Mouse (Mus musculus): Measurements from ENCODE around the gene Trim2. TPM values are rescaled to one million over a fixed set of nuclear protein-coding genes. Genes with fewer than 3 reads are reported as not detected.

Gene Trim2
- polyA plus RNA-seq, 2 experiments from 2014 or later = 3.9 to 4.0 TPM

DNA sequence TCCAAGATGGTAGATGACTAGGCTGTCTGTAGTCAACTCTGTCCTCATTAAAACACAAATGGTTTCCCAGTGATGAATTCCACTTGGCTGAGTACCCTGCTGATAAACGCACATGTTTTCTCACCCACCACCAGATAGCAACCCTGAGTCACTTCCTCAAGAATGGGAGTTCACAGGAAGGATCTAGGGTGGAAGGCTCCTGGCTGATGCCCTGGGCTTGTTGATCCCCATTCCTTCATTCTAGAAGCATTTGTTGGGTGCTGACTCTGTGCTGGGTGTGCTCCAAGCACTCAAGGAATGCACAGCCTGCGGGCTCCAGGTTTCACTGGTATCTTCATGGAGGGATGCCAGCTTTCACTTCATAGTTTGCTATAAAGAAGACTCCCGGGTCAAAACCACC, 12.8 kb upstream of the Trim2 start:
- no peak for ATAC-seq

- ATAC-seq = no peak
These were observed 12.2 kb upstream of the Trim2 start for GRCm38 (mm10) chr3:84318865-84319264.

DNA sequence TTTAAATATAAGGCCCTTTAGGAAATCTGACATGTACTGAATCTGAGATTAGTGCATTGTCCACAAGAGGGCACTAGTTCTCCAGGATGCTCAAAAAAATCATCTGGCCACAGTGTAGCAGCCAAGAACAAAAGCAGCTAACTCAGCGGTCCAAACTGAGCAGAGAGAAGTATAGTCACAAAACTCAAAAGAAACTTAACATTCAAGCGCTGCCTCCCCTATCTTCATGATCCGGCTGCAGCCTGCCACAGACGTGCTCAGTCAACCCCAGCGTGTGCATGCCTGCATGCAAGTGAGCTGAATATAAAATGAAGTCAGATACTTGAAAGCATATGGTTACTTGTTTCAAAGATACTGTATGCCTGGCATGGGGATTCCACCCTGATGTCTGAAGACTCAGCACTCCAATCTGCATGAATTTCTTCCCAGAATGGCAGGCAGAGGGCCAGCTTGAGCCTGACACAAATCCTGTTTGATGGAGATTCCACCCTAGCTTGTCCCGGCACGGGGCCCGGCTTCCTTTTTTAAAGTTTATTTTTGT, 8.0 kb upstream of the Trim2 start:
- peak; percentile 84 for ATAC-seq

DNA sequence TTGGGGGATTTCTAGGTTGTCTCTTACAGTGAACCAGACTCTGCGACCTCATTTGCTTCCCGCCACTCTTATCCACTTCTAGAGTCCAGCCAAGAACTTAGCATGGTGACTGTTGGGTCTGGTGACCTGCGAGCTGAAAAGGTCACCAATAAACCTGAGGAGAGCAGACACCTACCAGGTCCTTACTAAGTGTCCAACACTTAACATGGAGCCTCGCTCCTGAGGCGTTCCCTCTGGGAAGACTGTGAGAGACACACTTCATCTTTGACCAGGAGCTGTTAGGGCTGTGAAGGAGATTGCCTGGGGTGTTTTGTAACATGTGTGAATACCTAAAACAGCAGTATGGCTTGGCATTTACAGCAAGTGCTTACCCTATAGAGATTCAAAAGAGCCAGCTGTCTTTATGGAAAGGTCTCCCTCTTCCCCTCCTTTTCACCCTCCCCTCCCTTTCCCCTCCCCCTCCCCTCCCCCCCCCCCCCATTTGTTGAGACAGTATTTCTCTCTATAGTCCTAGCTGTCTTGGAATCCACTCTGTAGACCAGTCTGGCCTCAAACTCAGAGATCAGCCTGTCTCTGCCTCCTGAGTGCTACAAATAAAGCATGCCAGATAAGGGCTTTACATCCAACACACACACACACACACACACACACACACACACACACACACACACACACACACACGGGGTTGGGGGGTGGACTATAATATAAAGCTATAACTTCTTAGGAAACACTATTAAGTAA, 7.3 kb upstream of the Trim2 start:
- no peak for ATAC-seq

DNA sequence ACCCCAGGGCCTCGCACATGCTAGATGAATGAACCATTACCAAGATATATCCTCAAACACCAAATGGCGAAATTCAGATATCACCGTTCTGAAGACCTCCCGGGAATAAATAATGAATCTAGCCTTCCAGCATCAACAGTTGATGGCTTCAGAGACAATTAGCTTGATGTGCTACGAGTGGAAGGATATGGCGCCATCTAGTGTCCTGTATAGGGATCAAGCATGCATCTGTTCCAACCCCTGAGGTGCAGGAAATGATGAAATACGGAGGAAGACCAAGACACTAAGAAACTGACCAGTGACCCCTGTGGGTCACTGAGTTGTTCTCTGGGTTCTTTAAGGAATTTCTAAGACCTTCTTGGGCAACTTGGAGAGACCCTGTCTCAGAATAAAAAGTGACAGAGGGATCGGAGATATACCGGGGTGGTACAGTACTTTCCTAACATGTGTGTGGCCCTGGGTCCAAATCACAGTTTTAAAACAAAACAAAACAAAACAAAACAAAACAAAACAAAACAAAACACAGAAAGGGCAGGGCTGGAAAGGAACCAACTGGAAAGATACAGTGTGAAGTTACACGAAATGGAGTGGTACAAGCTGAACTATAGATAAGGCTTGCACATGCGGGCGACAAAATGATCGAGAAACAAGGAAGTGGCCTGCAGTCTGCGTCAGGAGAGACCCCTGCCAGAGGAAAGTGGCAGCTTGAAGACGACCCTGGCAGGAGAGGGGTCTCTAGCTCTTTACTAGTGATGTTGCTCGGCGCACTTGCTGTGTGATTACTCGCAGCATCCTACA, 6.5 kb upstream of the Trim2 start:
- peak; percentile 74 for ATAC-seq

- ATAC-seq = no peak
These were observed 5.6 kb upstream of the Trim2 start for GRCm38 (mm10) chr3:84312326-84312725.

- no peak for ATAC-seq
These were observed 839 bp upstream of the Trim2 start for GRCm38 (mm10) chr3:84307516-84307915.

DNA sequence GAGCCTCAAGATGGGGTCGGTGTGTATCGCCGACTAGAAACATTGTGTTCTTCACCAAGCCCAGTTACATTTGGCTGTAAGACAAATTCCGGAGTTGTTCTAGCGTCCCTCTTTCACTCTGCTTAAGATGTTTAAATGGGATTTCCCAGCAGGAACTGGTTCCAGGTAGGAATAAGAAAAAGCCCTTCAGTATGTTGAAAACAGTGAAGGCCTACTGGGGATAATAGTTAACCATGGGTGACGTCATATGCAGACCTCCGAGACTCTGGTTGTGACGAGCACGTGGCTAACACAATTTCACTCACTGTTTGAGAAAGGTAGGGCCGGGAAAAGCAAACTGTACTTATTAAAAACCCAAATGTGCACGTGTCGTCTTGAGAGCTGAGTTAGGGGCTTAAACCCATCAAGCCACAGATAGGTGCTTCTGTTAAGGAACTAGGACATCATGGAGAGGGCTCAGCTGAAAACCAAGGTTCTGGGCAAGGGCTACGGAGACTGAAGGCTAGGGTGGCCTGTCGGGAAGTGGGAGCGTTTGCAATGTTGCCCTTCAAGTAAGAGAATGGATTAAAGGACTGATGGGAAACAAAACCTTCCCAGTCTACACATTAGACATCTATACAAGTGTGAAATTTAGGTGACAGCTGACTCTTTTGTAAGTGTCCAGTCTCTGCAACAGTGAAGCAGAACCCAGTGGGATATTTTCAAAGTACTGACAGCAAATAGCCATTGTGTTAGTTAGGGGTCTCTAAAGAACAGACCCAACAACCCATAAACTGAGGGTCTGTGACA, 761 bp downstream of the Trim2 start:
- ATAC-seq = no peak

DNA sequence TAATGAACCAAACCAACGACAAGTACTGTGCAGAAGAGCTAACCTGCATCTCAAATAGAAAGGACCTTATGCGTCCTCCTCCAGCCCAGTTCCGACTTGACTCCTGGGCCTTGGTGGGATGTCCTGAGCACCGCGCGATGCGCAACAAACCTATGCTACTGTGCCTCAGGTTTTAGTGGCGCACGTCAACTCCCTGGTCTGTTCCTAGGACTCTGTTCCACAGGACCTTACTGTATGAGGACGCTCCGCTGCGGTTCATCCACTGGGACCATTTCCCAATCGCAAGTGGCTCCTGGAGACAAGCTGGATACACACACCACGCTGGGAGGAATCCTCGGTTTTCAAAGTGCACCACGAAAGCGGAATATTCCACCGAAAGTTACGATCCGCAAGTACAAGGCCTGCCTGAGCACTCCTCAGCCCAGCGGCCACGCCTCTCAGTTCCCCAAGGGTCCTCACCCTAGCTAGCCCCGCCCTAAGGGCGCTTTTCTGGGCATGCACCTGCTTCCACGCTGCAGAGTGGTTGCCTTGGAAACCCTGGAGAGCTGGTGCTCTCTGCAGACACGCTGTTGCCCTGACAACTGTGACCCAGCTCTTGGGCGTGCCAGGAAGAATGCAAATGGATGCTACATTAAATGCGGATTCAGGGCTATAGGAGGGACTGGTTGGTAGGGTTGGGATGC, 1.5 kb downstream of the Trim2 start:
- ATAC-seq = peak; percentile 20

GRCm38 (mm10) chr3:84304339-84305009, 2.2 kb downstream of the Trim2 start:
- ATAC-seq = no peak

- no peak for ATAC-seq
These were observed 3.2 kb downstream of the Trim2 start for GRCm38 (mm10) chr3:84303395-84303949.

DNA sequence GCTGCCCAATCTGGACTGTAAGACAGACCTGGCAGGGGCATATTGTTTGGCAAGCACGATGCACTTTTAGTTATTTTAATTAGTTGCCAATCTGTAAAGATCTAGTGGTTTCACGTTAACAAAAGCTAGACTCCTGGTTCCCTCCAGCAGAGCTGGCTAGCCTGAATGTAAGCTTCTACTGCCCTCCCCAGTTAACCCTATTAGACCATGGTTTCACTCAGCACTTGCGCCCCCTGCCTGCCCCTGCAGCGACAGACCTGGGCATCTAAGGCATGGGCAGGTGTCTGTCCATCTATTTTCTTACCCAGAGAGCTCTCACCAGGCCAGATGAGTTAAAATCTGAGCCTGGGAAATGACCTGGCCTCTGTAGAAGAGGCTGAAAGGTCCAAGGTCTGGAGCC, 4.4 kb downstream of the Trim2 start:
- ATAC-seq = no peak

DNA sequence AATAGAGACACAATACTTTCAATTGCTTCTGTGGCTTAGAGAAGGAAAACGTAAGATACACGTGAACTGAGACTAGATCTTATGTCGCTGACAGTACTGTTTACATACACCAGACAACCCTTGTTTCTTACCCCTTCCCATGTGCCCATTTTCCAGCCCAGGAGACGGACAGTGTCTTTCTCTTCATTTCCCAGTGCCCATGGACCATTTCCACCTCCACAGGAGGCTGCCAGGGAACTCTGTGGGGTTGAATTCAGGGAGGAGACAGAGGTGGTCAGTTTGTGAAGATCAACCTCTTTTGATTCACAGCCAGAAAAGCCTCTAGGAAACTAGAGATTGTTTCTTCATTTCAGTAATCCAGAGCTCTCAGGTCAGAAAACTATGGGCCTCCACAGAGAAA, 5.0 kb downstream of the Trim2 start:
- ATAC-seq = no peak

DNA sequence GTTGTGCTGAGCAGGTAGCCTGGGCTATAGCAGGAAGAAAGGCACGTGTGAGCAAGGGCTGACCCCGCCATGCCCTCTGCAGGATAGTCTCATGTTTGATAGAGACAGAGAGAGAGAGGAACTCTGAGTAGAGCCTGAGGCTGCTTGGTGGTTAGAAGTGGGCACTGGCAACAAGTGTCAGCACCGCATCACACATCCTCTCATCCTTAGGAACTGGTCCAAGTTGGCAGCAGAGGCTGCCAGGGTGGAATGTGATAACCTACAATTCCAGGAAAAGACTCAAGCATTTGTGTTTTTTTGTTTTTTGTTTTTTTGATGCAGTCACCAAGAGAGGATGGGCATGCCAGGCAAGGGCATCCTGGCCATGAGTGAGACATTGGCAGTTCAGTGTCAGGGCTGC, 8.5 kb downstream of the Trim2 start:
- ATAC-seq = no peak

DNA sequence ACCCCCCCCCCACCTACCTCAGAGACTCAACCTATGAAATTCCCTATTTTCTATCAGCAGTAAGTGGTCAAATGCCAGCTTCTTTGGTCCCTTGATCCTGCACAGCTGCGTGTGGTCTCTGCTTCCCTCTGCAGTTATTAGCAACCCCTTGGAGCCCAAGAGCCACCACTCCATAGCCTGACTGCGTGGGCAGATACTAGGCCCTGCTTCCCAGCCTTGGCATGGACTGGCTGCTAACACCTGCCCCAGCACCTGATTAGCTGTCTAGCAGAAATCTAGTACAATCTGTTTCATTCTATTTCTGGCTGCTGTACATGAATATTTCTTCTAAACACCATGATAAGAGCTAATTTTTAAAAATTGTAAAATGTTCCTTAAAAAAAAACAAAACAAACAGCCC, 10.0 kb downstream of the Trim2 start:
- ATAC-seq = no peak

DNA sequence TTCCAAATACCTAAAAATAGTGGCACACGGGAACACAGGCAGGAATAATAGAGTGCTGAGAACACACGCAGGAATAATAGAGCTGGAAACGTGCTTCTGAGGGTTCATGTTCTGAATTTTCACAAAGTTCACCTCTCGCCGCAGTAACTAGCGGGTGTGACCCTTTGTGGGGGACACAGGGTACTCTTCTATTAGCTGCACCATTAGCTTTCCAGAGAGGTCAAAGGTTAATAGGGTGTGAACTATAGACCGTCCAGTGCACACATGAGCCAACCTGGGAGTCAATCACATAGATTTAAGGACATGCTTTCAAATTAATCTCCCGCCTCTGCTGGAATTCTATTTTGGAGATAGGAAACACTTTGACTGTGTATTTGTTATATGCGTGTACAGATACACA, 11.9 kb downstream of the Trim2 start:
- ATAC-seq = no peak

DNA sequence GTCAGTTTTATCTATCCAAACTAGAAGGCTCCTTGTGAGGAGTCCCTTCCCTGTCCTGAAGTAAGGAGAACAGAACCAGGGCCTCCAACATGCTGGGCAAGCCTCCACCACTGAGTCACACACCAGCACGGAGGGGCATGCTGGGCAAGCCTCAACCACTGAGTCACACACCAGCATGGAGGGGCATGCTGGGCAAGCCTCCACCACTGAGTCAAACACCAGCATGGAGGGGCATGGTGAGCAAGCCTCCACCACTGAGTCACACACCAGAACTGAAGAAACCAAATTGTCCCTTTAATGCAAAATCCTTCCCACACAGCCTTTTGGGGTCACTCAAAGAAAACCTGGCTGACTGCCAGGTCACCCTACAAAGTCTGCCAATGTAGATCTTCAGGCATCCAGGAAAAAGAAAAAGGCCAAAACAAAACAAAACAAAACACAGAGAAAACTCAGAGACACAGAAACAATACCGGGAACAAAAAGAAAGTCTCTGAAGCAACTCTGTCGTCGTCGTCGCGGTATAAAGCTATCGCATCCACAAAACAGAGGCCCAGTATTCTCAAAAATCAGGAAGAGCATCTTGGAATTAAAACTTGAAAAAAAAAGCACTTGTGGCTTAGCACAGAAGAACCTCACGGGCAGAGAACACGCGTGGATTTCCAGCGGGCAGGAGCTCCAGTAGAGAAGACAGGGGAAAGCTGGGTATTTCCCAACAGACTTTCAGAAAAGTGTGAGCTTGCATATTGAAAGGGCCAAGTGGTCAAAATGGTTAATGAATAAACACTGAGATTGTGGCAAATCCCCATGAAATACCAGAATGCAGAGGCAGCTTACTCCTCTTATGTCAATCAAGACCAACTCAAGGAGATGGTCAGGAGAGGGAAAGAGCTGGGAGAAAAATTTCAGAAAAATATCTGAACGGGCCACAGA, 12.7 kb downstream of the Trim2 start:
- no peak for ATAC-seq

GRCm38 (mm10) chr3:84292238-84292637, 14.4 kb downstream of the Trim2 start:
- ATAC-seq = no peak

GRCm38 (mm10) chr3:84288931-84289330, 17.7 kb downstream of the Trim2 start:
- ATAC-seq = no peak

GRCm38 (mm10) chr3:84287256-84287655, 19.4 kb downstream of the Trim2 start:
- ATAC-seq = no peak
